Mouse (Mus musculus) lung, adult 2 months (tissue): ENCODE measurements around the gene Ndufaf8.

Experiments
- CTCF ChIP-seq: fragments of 200-500 bp; IDR thresholded peaks from 2 replicates; pipeline ENCODE4 v1.5.1; 2011; ENCODE audit warnings: mild to moderate bottlenecking, low read length, control low read depth; ENCODE audit not compliant: insufficient read depth
- POLR2A ChIP-seq: fragments of 200-500 bp; IDR thresholded peaks from 2 replicates; pipeline ENCODE4 v1.6.1; 2011; ENCODE audit warnings: low read depth, mild to moderate bottlenecking, control low read depth, low read length, borderline replicate concordance; ENCODE audit errors: extremely low read depth

GRCm38 (mm10) chr11:120120642-120121420 is 22.1 kb downstream of the Ndufaf8 start:
- peak; percentile 71 for TF ChIP-seq CTCF
- no peak for TF ChIP-seq POLR2A
